Comparison of ENCODE assay signal across 17 mouse cellular contexts in the genomic region with DNA sequence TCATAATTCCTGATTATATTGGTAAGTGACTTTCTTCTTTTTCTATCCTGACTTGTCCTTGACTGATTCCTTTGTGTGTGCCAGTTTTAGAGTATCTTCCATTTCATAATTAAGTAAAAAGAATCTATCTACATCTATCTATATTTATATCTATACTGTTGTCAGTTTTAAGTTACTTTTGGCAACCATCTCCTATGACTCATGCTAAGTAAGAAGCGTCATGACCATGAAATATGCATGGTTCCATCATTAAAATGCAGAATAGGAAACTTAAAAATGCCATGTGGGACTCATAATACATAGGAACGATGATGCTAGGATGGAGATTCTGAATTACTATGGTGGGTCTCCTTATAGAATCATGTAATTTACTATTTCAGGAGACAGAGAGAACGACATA.
"Had no signal": no experiment of that assay in that cellular context is flagged by ENCODE, and none has a peak within 500 bp of the region (broad histone marks: within the 10 kb centered on the region; RNA-seq: fewer than 3 reads in every experiment).

No protein-coding gene starts in this region.

- DNase-seq: left cerebral cortex, postnatal 4 days; liver; liver, embryonic 13.5 days; liver, postnatal 0 days; lung, adult 18-20 months; lung, adult 2 months; lung, embryonic 14.5 days; lung, postnatal 10 days; lung, postnatal 14 days; lung, postnatal 36 days; lung, postnatal 4 days; midbrain, embryonic 14.5 days had no signal

- ATAC-seq: liver, embryonic 12.5 days; liver, postnatal 0 days; lung, postnatal 0 days; midbrain, embryonic 13.5 days; midbrain, embryonic 15.5 days; midbrain, embryonic 16.5 days had no signal
